Mouse (Mus musculus): ENCODE results near the gene Abt1. TPM values are rescaled to one million over a fixed set of nuclear protein-coding genes. Genes with fewer than 3 reads are reported as not detected.

Abt1 gene
- total RNA-seq, 1 experiment = 15.5 TPM

- peak overlapping the region in 1 of 2 experiments; percentile 15; a peak in 1 of 4 replicates for H3K4me3 ChIP-seq (ENCODE audit: insufficient read depth in 1 of 2, low read depth in 1 of 2, low read length in 2 of 2, poor library complexity in 1 of 2, severe bottlenecking in 1 of 2)
- H3K9me3 ChIP-seq (ENCODE audit: control insufficient read depth, insufficient read depth, low read depth, low read length) = no peaks in the 10 kb centered on the region
- peaks cover 0 to 11% of the 10 kb centered on the region in 2 experiments; a peak in 1 of 4 replicates for H3K4me1 ChIP-seq (ENCODE audit: control insufficient read depth in 2 of 2, insufficient read depth in 2 of 2, low read length in 2 of 2, poor library complexity in 1 of 2)
- in situ Hi-C loops (cut with MboI; ENCODE audit: low sequenced_read_pairs in 2 of 2, unreplicated experiment in 2 of 2) = loop anchor here (5.0 to 25.0 kb wide), 2 partner anchors 91 to 1514 kb away; no protein-coding TSS in a partner anchor
- no peak overlapping the region for H3K9ac ChIP-seq (ENCODE audit: insufficient read depth, low read depth, low read length, poor library complexity, severe bottlenecking)
- DNase-seq (ENCODE audit: low read depth, low spot score) = no peak
- peaks cover 12% of the 10 kb centered on the region for H3K36me3 ChIP-seq (ENCODE audit: control insufficient read depth, insufficient read depth, low read length, poor library complexity, severe bottlenecking)
- H3K27ac ChIP-seq (ENCODE audit: insufficient read depth, low read depth, low read length, poor library complexity, severe bottlenecking) = no peak overlapping the region
- TF ChIP-seq ZC3H11A (IDR thresholded peaks at IDR 0.05; ENCODE audit: borderline replicate concordance, low read depth, low read length) = no peak
- TF ChIP-seq MAFK (IDR thresholded peaks at IDR 0.05; ENCODE audit: insufficient read depth, low read depth, low read length) = peak; percentile 59; the same call in 1 of the 2 replicates
- no peak for TF ChIP-seq CHD2 (IDR thresholded peaks at IDR 0.05; ENCODE audit: low read depth, low read length)
- no peak for TF ChIP-seq ZNF384 (IDR thresholded peaks at IDR 0.05; ENCODE audit: low read depth, low read length)
- no peak for TF ChIP-seq HCFC1 (IDR thresholded peaks at IDR 0.05; ENCODE audit: borderline replicate concordance, insufficient read depth, low read length)
Observed at GRCm38 (mm10) chr13:23426335-23426734, 2.7 kb upstream of the Abt1 start.

GRCm38 (mm10) chr13:23425505-23425904 lies 1.8 kb upstream of the Abt1 start:
- Histone ChIP-seq H3K4me1 (ENCODE audit: control insufficient read depth in 2 of 2, insufficient read depth in 2 of 2, low read length in 2 of 2, poor library complexity in 1 of 2) (peaks cover 0 to 11% of the 10 kb centered on the region in 2 experiments; a peak in 1 of 4 replicates), H3K27ac (ENCODE audit: insufficient read depth, low read depth, low read length, poor library complexity, severe bottlenecking) (no peak overlapping the region), H3K9ac (ENCODE audit: insufficient read depth, low read depth, low read length, poor library complexity, severe bottlenecking) (no peak overlapping the region), H3K9me3 (ENCODE audit: control insufficient read depth, insufficient read depth, low read depth, low read length) (no peaks in the 10 kb centered on the region), H3K4me3 (ENCODE audit: insufficient read depth in 1 of 2, low read depth in 1 of 2, low read length in 2 of 2, poor library complexity in 1 of 2, severe bottlenecking in 1 of 2) (peak overlapping the region; percentile 24 to 97; a peak in 3 of 4 replicates), H3K36me3 (ENCODE audit: control insufficient read depth, insufficient read depth, low read length, poor library complexity, severe bottlenecking) (peaks cover 20% of the 10 kb centered on the region)
- DNase-seq (ENCODE audit: low read depth, low spot score) = no peak
- in situ Hi-C loops (cut with MboI; ENCODE audit: low sequenced_read_pairs in 2 of 2, unreplicated experiment in 2 of 2) = loop anchor here (5.0 to 25.0 kb wide), 2 partner anchors 92 to 1513 kb away; no protein-coding TSS in a partner anchor
- TF ChIP-seq MAFK (IDR thresholded peaks at IDR 0.05; ENCODE audit: insufficient read depth, low read depth, low read length) (peak; percentile 70; the same call in 1 of the 2 replicates), ZNF384 (IDR thresholded peaks at IDR 0.05; ENCODE audit: low read depth, low read length) (no peak)

GRCm38 (mm10) chr13:23424494-23425325 lies 1.0 kb upstream of the Abt1 start:
- Histone ChIP-seq H3K27ac (ENCODE audit: insufficient read depth, low read depth, low read length, poor library complexity, severe bottlenecking) (no peak overlapping the region), H3K4me3 (ENCODE audit: insufficient read depth in 1 of 2, low read depth in 1 of 2, low read length in 2 of 2, poor library complexity in 1 of 2, severe bottlenecking in 1 of 2) (peak overlapping the region; percentile 47 to 97), H3K4me1 (ENCODE audit: control insufficient read depth in 2 of 2, insufficient read depth in 2 of 2, low read length in 2 of 2, poor library complexity in 1 of 2) (peaks cover 0 to 11% of the 10 kb centered on the region in 2 experiments; a peak in 1 of 4 replicates), H3K36me3 (ENCODE audit: control insufficient read depth, insufficient read depth, low read length, poor library complexity, severe bottlenecking) (peaks cover 20% of the 10 kb centered on the region), H3K9ac (ENCODE audit: insufficient read depth, low read depth, low read length, poor library complexity, severe bottlenecking) (peak overlapping the region; percentile 53; the same call in 1 of the 2 replicates), H3K9me3 (ENCODE audit: control insufficient read depth, insufficient read depth, low read depth, low read length) (no peaks in the 10 kb centered on the region)
- in situ Hi-C loops (cut with MboI; ENCODE audit: low sequenced_read_pairs in 2 of 2, unreplicated experiment in 2 of 2) = loop anchor here (5.0 to 25.0 kb wide), 4 partner anchors 93 to 1562 kb away; partner anchors contain the start of genes Hist1h2ag (in 1 of the 2), Hist1h2ah (in 1 of the 2), Hist1h2bj (in 1 of the 2) and Hist1h2bk (in 1 of the 2)
- DNase-seq (ENCODE audit: low read depth, low spot score) = no peak
- TF ChIP-seq HCFC1 (IDR thresholded peaks at IDR 0.05; ENCODE audit: borderline replicate concordance, insufficient read depth, low read length) = no peak
- no peak for TF ChIP-seq ZNF384 (IDR thresholded peaks at IDR 0.05; ENCODE audit: low read depth, low read length)
- TF ChIP-seq ZC3H11A (IDR thresholded peaks at IDR 0.05; ENCODE audit: borderline replicate concordance, low read depth, low read length) = peak; percentile 54; the same call in 1 of the 2 replicates
- no peak for TF ChIP-seq MAFK (IDR thresholded peaks at IDR 0.05; ENCODE audit: insufficient read depth, low read depth, low read length)
- TF ChIP-seq CHD2 (IDR thresholded peaks at IDR 0.05; ENCODE audit: low read depth, low read length) = no peak

- Histone ChIP-seq H3K9me3 (ENCODE audit: control insufficient read depth, insufficient read depth, low read depth, low read length) (no peaks in the 10 kb centered on the region), H3K9ac (ENCODE audit: insufficient read depth, low read depth, low read length, poor library complexity, severe bottlenecking) (peak overlapping the region; percentile 61; the same call in 1 of the 2 replicates), H3K4me1 (ENCODE audit: control insufficient read depth in 2 of 2, insufficient read depth in 2 of 2, low read length in 2 of 2, poor library complexity in 1 of 2) (peaks cover 0 to 10% of the 10 kb centered on the region in 2 experiments; a peak in 1 of 4 replicates), H3K27ac (ENCODE audit: insufficient read depth, low read depth, low read length, poor library complexity, severe bottlenecking) (no peak overlapping the region), H3K4me3 (ENCODE audit: insufficient read depth in 1 of 2, low read depth in 1 of 2, low read length in 2 of 2, poor library complexity in 1 of 2, severe bottlenecking in 1 of 2) (peak overlapping the region; percentile 72 to 97), H3K36me3 (ENCODE audit: control insufficient read depth, insufficient read depth, low read length, poor library complexity, severe bottlenecking) (peaks cover 20% of the 10 kb centered on the region)
- TF ChIP-seq ZC3H11A (IDR thresholded peaks at IDR 0.05; ENCODE audit: borderline replicate concordance, low read depth, low read length) (no peak), ZNF384 (IDR thresholded peaks at IDR 0.05; ENCODE audit: low read depth, low read length) (no peak), CHD2 (IDR thresholded peaks at IDR 0.05; ENCODE audit: low read depth, low read length) (no peak), MAFK (IDR thresholded peaks at IDR 0.05; ENCODE audit: insufficient read depth, low read depth, low read length) (no peak), HCFC1 (IDR thresholded peaks at IDR 0.05; ENCODE audit: borderline replicate concordance, insufficient read depth, low read length) (no peak)
- no peak for DNase-seq (ENCODE audit: low read depth, low spot score)
- in situ Hi-C loops (cut with MboI; ENCODE audit: low sequenced_read_pairs in 2 of 2, unreplicated experiment in 2 of 2) = loop anchor here in 1 of 2 experiments (25.0 kb wide), 2 partner anchors 1387 to 1562 kb away; partner anchors contain the start of genes Hist1h2ag, Hist1h2ah, Hist1h2bj and Hist1h2bk
Observed at GRCm38 (mm10) chr13:23424052-23424380, 350 bp upstream of the Abt1 start.
